Mouse (Mus musculus): ENCODE measurements around the gene Scmh1. TPM values are rescaled to one million over a fixed set of nuclear protein-coding genes. Genes with fewer than 3 reads are reported as not detected.

Gene Scmh1
- polyA plus RNA-seq, 1 experiment from 2014 or later = 35.6 TPM

DNA sequence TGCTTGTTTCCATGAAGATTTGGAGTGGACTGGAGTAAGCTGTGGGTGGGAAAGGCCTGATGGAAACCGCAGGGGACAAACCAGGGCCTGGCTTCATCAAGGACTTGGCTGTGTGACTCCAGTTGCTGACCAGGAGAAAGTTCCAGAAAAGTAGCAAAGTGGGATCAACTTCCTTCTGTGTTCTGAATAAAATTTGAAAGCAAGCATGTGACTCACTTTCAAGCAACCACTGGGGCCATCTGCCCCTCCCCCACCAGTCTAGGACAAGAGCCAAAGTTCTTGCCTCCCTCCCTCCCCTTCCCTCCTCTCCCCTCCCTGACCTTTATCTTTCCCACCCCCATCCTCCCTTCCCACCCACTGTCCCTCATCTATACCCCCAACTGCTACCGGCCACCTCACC lies 35.9 kb upstream of the Scmh1 start:
- no peaks in the 10 kb centered on the region for H3K4me1 ChIP-seq (replicated peaks; ENCODE audit: control insufficient read depth, insufficient read depth)
- DNase-seq (ENCODE audit: low spot score) (no peak), ATAC-seq (ENCODE audit: low FRiP score, low TSS enrichment) (no peak)
- H3K27ac ChIP-seq (replicated peaks) = no peak overlapping the region
- 22% methylated on average over 2 of the region's 2 CpGs for WGBS
- no peak overlapping the region for H3K9ac ChIP-seq (ENCODE audit: low read length)
- H3K36me3 ChIP-seq (ENCODE audit: control insufficient read depth, insufficient read depth, low read length) = no peaks in the 10 kb centered on the region
- H3K4me2 ChIP-seq (replicated peaks; ENCODE audit: low read depth) = no peak overlapping the region; the same call in 1 of the 2 replicates
- no peaks in the 10 kb centered on the region for H3K9me3 ChIP-seq (ENCODE audit: control insufficient read depth, low read length)
- no peak overlapping the region for H3K4me3 ChIP-seq (ENCODE audit: low read depth, low read length)
- no peak for TF ChIP-seq EP300 (optimal IDR thresholded peaks at IDR 0.05)
- H3K27me3 ChIP-seq (ENCODE audit: control insufficient read depth, insufficient read depth, low read length) = no peaks in the 10 kb centered on the region

- no peaks in the 10 kb centered on the region for H3K36me3 ChIP-seq (ENCODE audit: control insufficient read depth, insufficient read depth, low read length)
- no peak for DNase-seq (ENCODE audit: low spot score)
- no peak for TF ChIP-seq EP300 (optimal IDR thresholded peaks at IDR 0.05)
- TF ChIP-seq CTCF (IDR thresholded peaks at IDR 0.05; ENCODE audit: low read depth) = no peak
- H3K4me2 ChIP-seq (replicated peaks; ENCODE audit: low read depth) = no peak overlapping the region; the same call in 1 of the 2 replicates
- H3K9ac ChIP-seq (ENCODE audit: low read length) = no peak overlapping the region
- H3K4me3 ChIP-seq (ENCODE audit: low read depth, low read length) = no peak overlapping the region
- whole genome bisulfite sequencing = 41% methylated on average over 10 of the region's 10 CpGs
- H3K27ac ChIP-seq (replicated peaks) = 0 out of 2 replicates have a peak overlapping the region, but pooled peaks have one; percentile 4
- no peaks in the 10 kb centered on the region for H3K9me3 ChIP-seq (ENCODE audit: control insufficient read depth, low read length)
- no peaks in the 10 kb centered on the region for H3K27me3 ChIP-seq (ENCODE audit: control insufficient read depth, insufficient read depth, low read length)
- no peak for ATAC-seq (ENCODE audit: low FRiP score, low TSS enrichment)
- H3K4me1 ChIP-seq (replicated peaks; ENCODE audit: control insufficient read depth, insufficient read depth) = no peaks in the 10 kb centered on the region
Measured at GRCm38 (mm10) chr4:120369861-120370366, 35.2 kb upstream of the Scmh1 start.

DNA sequence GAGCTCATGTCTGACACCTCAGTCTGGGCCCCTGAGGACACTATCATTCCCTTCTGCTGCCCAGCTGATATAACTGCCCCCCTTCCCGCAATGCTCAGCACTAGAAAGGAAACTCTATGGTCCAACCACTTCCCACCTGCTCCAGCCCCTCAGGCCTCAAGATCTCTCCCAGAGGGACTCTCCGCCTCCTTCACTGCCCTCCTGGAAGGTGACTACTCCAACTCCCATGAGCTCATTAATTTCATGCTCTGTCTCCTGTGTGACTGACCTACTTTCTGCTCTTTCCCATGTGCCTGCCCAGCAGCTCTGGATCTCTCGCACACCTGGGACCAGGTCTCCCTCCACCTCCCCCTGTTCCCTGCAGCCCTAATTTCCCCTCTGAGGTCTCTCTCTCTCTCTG lies 32.2 kb upstream of the Scmh1 start:
- Histone ChIP-seq H3K9me3 (ENCODE audit: control insufficient read depth, low read length) (no peaks in the 10 kb centered on the region), H3K36me3 (ENCODE audit: control insufficient read depth, insufficient read depth, low read length) (no peaks in the 10 kb centered on the region), H3K27me3 (ENCODE audit: control insufficient read depth, insufficient read depth, low read length) (no peaks in the 10 kb centered on the region), H3K4me1 (replicated peaks; ENCODE audit: control insufficient read depth, insufficient read depth) (no peaks in the 10 kb centered on the region), H3K9ac (ENCODE audit: low read length) (no peak overlapping the region), H3K27ac (replicated peaks) (no peak overlapping the region), H3K4me2 (replicated peaks; ENCODE audit: low read depth) (no peak overlapping the region), H3K4me3 (ENCODE audit: low read depth, low read length) (no peak overlapping the region)
- DNase-seq (ENCODE audit: low spot score) = no peak
- no peak for ATAC-seq (ENCODE audit: low FRiP score, low TSS enrichment)
- no peak for TF ChIP-seq EP300 (optimal IDR thresholded peaks at IDR 0.05)
- TF ChIP-seq CTCF (IDR thresholded peaks at IDR 0.05; ENCODE audit: low read depth) = no peak
- 74% methylated on average over 3 of the region's 3 CpGs for WGBS

DNA sequence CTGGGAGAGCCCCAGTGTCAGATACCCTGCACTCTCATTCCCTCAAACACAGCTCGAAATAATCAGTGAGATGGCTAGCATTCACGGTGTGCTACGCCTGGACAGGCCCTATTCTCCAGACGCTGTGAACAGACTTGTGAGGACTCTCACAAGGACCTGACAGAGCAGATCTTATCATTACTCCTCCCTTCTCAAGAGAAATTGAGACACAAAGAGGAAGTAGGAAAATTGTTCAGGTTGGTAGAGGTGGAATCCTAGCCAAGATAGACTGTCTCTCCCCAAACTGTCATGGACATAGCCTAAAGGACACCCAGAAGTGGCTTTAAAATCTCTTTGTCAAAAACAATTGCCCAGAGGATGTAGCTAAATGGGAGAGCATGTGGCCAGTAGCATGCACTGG lies 31.3 kb upstream of the Scmh1 start:
- no peak for DNase-seq (ENCODE audit: low spot score)
- H3K9ac ChIP-seq (ENCODE audit: low read length) = no peak overlapping the region
- H3K36me3 ChIP-seq (ENCODE audit: control insufficient read depth, insufficient read depth, low read length) = no peaks in the 10 kb centered on the region
- no peak overlapping the region for H3K4me3 ChIP-seq (ENCODE audit: low read depth, low read length)
- no peak overlapping the region for H3K27ac ChIP-seq (replicated peaks)
- H3K9me3 ChIP-seq (ENCODE audit: control insufficient read depth, low read length) = no peaks in the 10 kb centered on the region
- H3K4me2 ChIP-seq (replicated peaks; ENCODE audit: low read depth) = no peak overlapping the region
- no peak for TF ChIP-seq EP300 (optimal IDR thresholded peaks at IDR 0.05)
- no peak for TF ChIP-seq CTCF (IDR thresholded peaks at IDR 0.05; ENCODE audit: low read depth)
- ATAC-seq (ENCODE audit: low FRiP score, low TSS enrichment) = no peak
- 38% methylated on average over 4 of the region's 4 CpGs for WGBS
- H3K27me3 ChIP-seq (ENCODE audit: control insufficient read depth, insufficient read depth, low read length) = no peaks in the 10 kb centered on the region
- no peaks in the 10 kb centered on the region for H3K4me1 ChIP-seq (replicated peaks; ENCODE audit: control insufficient read depth, insufficient read depth)

DNA sequence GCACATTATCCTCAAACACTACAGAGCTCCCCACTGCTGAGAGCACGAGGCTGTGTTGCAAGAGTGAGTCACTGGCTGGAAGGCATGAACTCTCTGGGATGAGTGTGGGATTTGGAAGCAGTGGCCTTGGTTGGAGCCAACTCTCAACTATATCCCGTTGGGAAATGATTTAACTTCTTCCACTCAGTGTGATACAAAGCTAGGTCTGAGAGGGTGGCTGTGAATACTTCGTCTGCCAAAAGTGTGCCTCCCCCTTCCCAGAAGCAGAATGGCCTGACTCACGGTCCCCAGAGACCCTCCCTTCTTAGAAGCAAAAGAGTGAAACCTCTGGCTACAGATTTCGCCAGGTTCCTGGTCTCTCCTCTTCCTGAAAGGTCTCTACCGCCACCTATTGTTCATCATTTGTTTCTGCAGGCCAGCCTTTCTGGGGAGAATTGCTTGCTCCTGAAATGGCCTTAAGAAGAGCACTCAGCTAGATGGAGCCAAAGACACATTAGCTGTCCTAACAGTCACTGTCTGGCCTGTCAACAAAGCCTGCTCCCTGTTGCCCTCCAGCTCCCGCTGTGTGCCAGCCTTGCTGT lies 24.2 kb upstream of the Scmh1 start:
- ATAC-seq (ENCODE audit: low FRiP score, low TSS enrichment) = peak; percentile 92
- peak; percentile 63 for DNase-seq (ENCODE audit: low spot score)
- no peaks in the 10 kb centered on the region for H3K27me3 ChIP-seq (ENCODE audit: control insufficient read depth, insufficient read depth, low read length)
- 0 out of 2 replicates have a peak overlapping the region, but pooled peaks have one; percentile 58 for H3K27ac ChIP-seq (replicated peaks)
- H3K4me2 ChIP-seq (replicated peaks; ENCODE audit: low read depth) = peak overlapping the region; percentile 46
- no peak overlapping the region for H3K9ac ChIP-seq (ENCODE audit: low read length)
- WGBS = 2% methylated on average over 7 of the region's 7 CpGs
- H3K4me1 ChIP-seq (replicated peaks; ENCODE audit: control insufficient read depth, insufficient read depth) = no peaks in the 10 kb centered on the region
- TF ChIP-seq CTCF (IDR thresholded peaks at IDR 0.05; ENCODE audit: low read depth) (peak; percentile 95), EP300 (optimal IDR thresholded peaks at IDR 0.05) (no peak)
- no peaks in the 10 kb centered on the region for H3K9me3 ChIP-seq (ENCODE audit: control insufficient read depth, low read length)
- H3K4me3 ChIP-seq (ENCODE audit: low read depth, low read length) = no peak overlapping the region
- H3K36me3 ChIP-seq (ENCODE audit: control insufficient read depth, insufficient read depth, low read length) = no peaks in the 10 kb centered on the region

DNA sequence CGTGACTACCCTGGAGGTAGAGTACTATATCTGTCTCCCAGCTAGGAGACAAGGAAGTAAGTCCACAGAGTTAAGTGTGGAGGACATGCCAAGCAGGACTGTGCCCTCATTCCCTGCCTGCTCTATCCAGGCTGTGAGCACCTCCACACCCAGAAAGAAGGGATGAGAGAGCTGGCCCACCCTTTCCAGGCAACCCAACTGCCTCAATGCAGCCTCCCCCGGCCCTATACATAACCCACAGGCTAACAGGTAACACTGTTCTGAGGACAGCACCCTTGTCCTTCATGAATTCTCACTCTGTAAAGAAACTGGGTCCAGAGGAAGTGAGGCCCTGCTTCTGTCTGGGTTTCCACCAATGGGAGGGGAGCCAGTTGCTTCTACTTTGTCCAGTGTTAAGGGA lies 19.6 kb upstream of the Scmh1 start:
- DNase-seq (ENCODE audit: low spot score) (no peak), ATAC-seq (ENCODE audit: low FRiP score, low TSS enrichment) (no peak)
- TF ChIP-seq CTCF (IDR thresholded peaks at IDR 0.05; ENCODE audit: low read depth) (no peak), EP300 (optimal IDR thresholded peaks at IDR 0.05) (no peak)
- Histone ChIP-seq H3K9ac (ENCODE audit: low read length) (no peak overlapping the region), H3K27me3 (ENCODE audit: control insufficient read depth, insufficient read depth, low read length) (no peaks in the 10 kb centered on the region), H3K9me3 (ENCODE audit: control insufficient read depth, low read length) (no peaks in the 10 kb centered on the region), H3K4me2 (replicated peaks; ENCODE audit: low read depth) (no peak overlapping the region), H3K4me1 (replicated peaks; ENCODE audit: control insufficient read depth, insufficient read depth) (no peaks in the 10 kb centered on the region), H3K36me3 (ENCODE audit: control insufficient read depth, insufficient read depth, low read length) (no peaks in the 10 kb centered on the region), H3K4me3 (ENCODE audit: low read depth, low read length) (no peak overlapping the region), H3K27ac (replicated peaks) (no peak overlapping the region)
- WGBS = 79% methylated on average over 2 of the region's 2 CpGs
